Mouse (Mus musculus): ENCODE data around the gene Scamp1. TPM values are rescaled to one million over a fixed set of nuclear protein-coding genes. Genes with fewer than 3 reads are reported as not detected.

The Scamp1 gene
- polyA plus RNA-seq, 1 experiment from 2014 or later, result 7.3 TPM

- no peaks in the 10 kb centered on the region for H3K36me3 ChIP-seq (replicated peaks)
- WGBS (ENCODE audit: insufficient replicate concordance), result 43% methylated on average over 6 of the region's 6 CpGs
- H3K4me3 ChIP-seq (replicated peaks), result no peak overlapping the region
- H3K4me2 ChIP-seq, result no peak overlapping the region
- no peak overlapping the region for H3K9ac ChIP-seq
- no peak overlapping the region for H3K27ac ChIP-seq (replicated peaks)
- H3K27me3 ChIP-seq, result no peaks in the 10 kb centered on the region
- H3K4me1 ChIP-seq (replicated peaks), result peaks cover 7% of the 10 kb centered on the region; the same call in 1 of the 2 replicates
- peak; percentile 37; the same call in 1 of the 2 replicates for ATAC-seq (ENCODE audit: insufficient read depth)
- H3K9me3 ChIP-seq (replicated peaks), result no peaks in the 10 kb centered on the region
Observed at GRCm38 (mm10) chr13:94158864-94159477, 126.7 kb downstream of the Scamp1 start.

GRCm38 (mm10) chr13:94155657-94156429 lies 129.8 kb downstream of the Scamp1 start:
- no peak overlapping the region for H3K4me3 ChIP-seq (replicated peaks)
- H3K27me3 ChIP-seq, result no peaks in the 10 kb centered on the region
- peaks cover 7% of the 10 kb centered on the region; the same call in 1 of the 2 replicates for H3K4me1 ChIP-seq (replicated peaks)
- WGBS (ENCODE audit: insufficient replicate concordance), result 54% methylated on average over 9 of the region's 9 CpGs
- ATAC-seq (ENCODE audit: insufficient read depth), result no peak
- H3K4me2 ChIP-seq, result no peak overlapping the region
- H3K27ac ChIP-seq (replicated peaks), result no peak overlapping the region
- H3K9me3 ChIP-seq (replicated peaks), result no peaks in the 10 kb centered on the region
- H3K9ac ChIP-seq, result no peak overlapping the region
- no peaks in the 10 kb centered on the region for H3K36me3 ChIP-seq (replicated peaks)

DNA sequence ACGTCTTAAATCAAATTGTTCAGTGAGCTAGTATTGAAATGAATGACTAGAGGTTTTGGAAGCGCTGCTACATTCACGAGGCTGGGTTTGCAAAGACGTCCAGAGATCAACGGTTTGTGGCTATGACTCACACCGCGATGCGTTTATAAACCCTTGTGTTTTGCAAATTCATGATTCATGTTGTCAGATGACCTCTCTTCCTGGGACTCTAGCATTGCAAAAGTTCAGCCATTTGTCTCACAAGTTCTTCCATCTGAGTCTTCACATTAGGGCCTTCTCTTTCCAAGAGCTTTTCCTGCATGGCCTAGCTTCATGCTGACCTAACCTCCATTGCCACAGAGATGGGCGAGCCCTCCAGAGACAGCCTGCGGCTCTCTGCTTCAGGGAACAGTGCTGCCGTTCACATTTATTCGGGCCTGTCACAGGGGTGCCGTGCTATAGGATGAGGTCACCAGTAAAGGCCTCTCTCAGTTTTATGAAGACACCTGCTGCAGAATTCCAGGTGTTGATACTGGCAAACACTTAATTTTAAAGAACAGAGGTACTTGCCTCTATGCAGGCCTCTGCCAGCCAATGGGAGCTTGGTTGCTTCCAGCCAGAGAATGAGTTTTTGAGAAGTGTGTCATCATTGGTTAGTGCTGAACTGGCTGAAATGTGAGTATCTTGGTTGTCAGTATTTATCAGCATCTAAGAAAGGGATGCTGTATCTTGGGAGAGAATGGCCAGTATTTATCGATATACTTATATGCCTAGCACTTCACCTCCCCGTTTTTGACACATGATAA lies 131.0 kb downstream of the Scamp1 start:
- Histone ChIP-seq H3K9ac (no peak overlapping the region), H3K4me1 (replicated peaks) (peaks cover 2% of the 10 kb centered on the region; the same call in 1 of the 2 replicates), H3K36me3 (replicated peaks) (no peaks in the 10 kb centered on the region), H3K27ac (replicated peaks) (no peak overlapping the region), H3K4me2 (no peak overlapping the region), H3K4me3 (replicated peaks) (no peak overlapping the region), H3K9me3 (replicated peaks) (no peaks in the 10 kb centered on the region), H3K27me3 (no peaks in the 10 kb centered on the region)
- WGBS (ENCODE audit: insufficient replicate concordance), result 66% methylated on average over 15 of the region's 15 CpGs
- ATAC-seq (ENCODE audit: insufficient read depth), result no peak

- H3K9me3 ChIP-seq (replicated peaks), result no peaks in the 10 kb centered on the region
- H3K4me2 ChIP-seq, result no peak overlapping the region
- H3K9ac ChIP-seq, result no peak overlapping the region
- no peak for ATAC-seq (ENCODE audit: insufficient read depth)
- 46% methylated on average over 6 of the region's 6 CpGs for WGBS (ENCODE audit: insufficient replicate concordance)
- no peak overlapping the region for H3K4me3 ChIP-seq (replicated peaks)
- H3K27ac ChIP-seq (replicated peaks), result no peak overlapping the region
- H3K27me3 ChIP-seq, result no peaks in the 10 kb centered on the region
- H3K36me3 ChIP-seq (replicated peaks), result no peaks in the 10 kb centered on the region
- H3K4me1 ChIP-seq (replicated peaks), result peaks cover 2% of the 10 kb centered on the region; the same call in 1 of the 2 replicates
Observed at GRCm38 (mm10) chr13:94153658-94154057, 132.0 kb downstream of the Scamp1 start.

DNA sequence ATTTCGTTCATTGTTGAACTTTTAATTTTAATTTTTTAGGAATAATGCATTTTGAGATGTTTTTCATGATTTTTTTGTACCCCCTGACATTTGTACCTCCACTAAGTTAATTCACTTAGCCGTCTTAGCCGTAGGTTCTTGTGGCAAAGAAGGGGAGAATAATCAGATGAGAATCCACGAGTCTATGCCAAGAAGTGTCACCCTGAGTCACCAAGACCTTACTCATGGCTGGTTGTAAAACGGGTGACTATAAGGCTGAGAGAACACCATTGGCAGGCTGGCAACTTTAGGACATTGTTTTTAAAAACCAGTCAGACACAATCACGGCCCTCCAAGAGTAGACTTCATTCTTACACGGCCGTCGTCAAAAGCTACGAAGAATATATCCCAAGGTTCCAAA lies 132.8 kb downstream of the Scamp1 start:
- no peak for ATAC-seq (ENCODE audit: insufficient read depth)
- H3K9ac ChIP-seq, result no peak overlapping the region
- no peaks in the 10 kb centered on the region for H3K9me3 ChIP-seq (replicated peaks)
- no peak overlapping the region for H3K27ac ChIP-seq (replicated peaks)
- WGBS (ENCODE audit: insufficient replicate concordance), result 74% methylated on average over 10 of the region's 10 CpGs
- no peaks in the 10 kb centered on the region for H3K27me3 ChIP-seq
- no peaks in the 10 kb centered on the region for H3K4me1 ChIP-seq (replicated peaks)
- no peaks in the 10 kb centered on the region for H3K36me3 ChIP-seq (replicated peaks)
- no peak overlapping the region for H3K4me2 ChIP-seq
- H3K4me3 ChIP-seq (replicated peaks), result no peak overlapping the region

Other genes with a start within 250 kb of the Scamp1 start
- 3.8 and 4.8 TPM in 2 replicates for gene Lhfpl2, start 228.1 kb downstream of the Scamp1 start, polyA plus RNA-seq (2015; fragmentation: Nextera tagmentation; extraction: Ambion mirVana)
- gene Ap3b1, start 73.1 kb upstream of the Scamp1 start, polyA plus RNA-seq (2015; fragmentation: Nextera tagmentation; extraction: Ambion mirVana), result 15.9 and 16.4 TPM in 2 replicates